ENCODE assay signal across 8 mouse cellular contexts in genomic region chr14:45993669-45994068, GRCm38 (mm10).
DNase-seq lines count a peak whose midpoint lies in the region; ATAC-seq and TF ChIP-seq lines count a peak whose summit lies in the region.

No protein-coding gene starts in this region.

- TF ChIP-seq EP300 in liver, embryonic 14.5 days (IDR thresholded peaks at IDR 0.05; ENCODE audit: low read depth): no peak

- no peak overlapping the region for H3K4me3 ChIP-seq in midbrain, embryonic 14.5 days (replicated peaks; ENCODE audit: low read depth, low read length)
- no peak overlapping the region for H3K4me3 ChIP-seq in midbrain, embryonic 16.5 days (ENCODE audit: low read depth, low read length)
- H3K4me3 ChIP-seq in liver, embryonic 14.5 days (ENCODE audit: insufficient read depth in 1 of 2, low read depth in 2 of 2, low read length in 2 of 2): no peak overlapping the region

- H3K27ac ChIP-seq in midbrain, embryonic 14.5 days (replicated peaks; ENCODE audit: low read depth, low read length): no peak overlapping the region
- H3K27ac ChIP-seq in midbrain, embryonic 16.5 days (ENCODE audit: low read length): no peak overlapping the region
- no peak overlapping the region for H3K27ac ChIP-seq in liver, embryonic 14.5 days

- H3K9me3 ChIP-seq in midbrain, embryonic 14.5 days (ENCODE audit: control insufficient read depth, low read length): no peaks in the 10 kb centered on the region
- H3K9me3 ChIP-seq in midbrain, embryonic 16.5 days (replicated peaks; ENCODE audit: control insufficient read depth, low read length, poor library complexity, severe bottlenecking): no peaks in the 10 kb centered on the region
- no peaks in the 10 kb centered on the region for H3K9me3 ChIP-seq in liver, embryonic 14.5 days (ENCODE audit: control insufficient read depth, low read length)

- no peaks in the 10 kb centered on the region for H3K36me3 ChIP-seq in midbrain, embryonic 14.5 days (ENCODE audit: control insufficient read depth, insufficient read depth, low read length)
- H3K36me3 ChIP-seq in midbrain, embryonic 16.5 days (ENCODE audit: control insufficient read depth, insufficient read depth, low read length): no peaks in the 10 kb centered on the region
- H3K36me3 ChIP-seq in liver, embryonic 14.5 days (replicated peaks; ENCODE audit: control insufficient read depth, insufficient read depth, low read depth): no peaks in the 10 kb centered on the region

- no peak; the same call in 1 of the 2 replicates for ATAC-seq in midbrain, embryonic 14.5 days (ENCODE audit: low FRiP score, low TSS enrichment)
- no peak; the same call in 1 of the 2 replicates for ATAC-seq in midbrain, embryonic 16.5 days
- no peak for ATAC-seq in liver, embryonic 14.5 days (ENCODE audit: insufficient read depth)

- no peak overlapping the region for H3K9ac ChIP-seq in midbrain, embryonic 14.5 days (replicated peaks; ENCODE audit: low read length)
- no peak overlapping the region for H3K9ac ChIP-seq in midbrain, embryonic 16.5 days (ENCODE audit: low read depth, low read length)
- H3K9ac ChIP-seq in liver, embryonic 14.5 days (replicated peaks): no peak overlapping the region

- H3K27me3 ChIP-seq in midbrain, embryonic 14.5 days (ENCODE audit: control insufficient read depth, insufficient read depth, low read length): no peaks in the 10 kb centered on the region
- no peaks in the 10 kb centered on the region; the same call in 1 of the 2 replicates for H3K27me3 ChIP-seq in midbrain, embryonic 16.5 days (ENCODE audit: control insufficient read depth, insufficient read depth, low read depth, low read length)
- H3K27me3 ChIP-seq in liver, embryonic 14.5 days (ENCODE audit: control insufficient read depth, insufficient read depth, low read length): no peaks in the 10 kb centered on the region

- peak; percentile 85 for DNase-seq in midbrain, embryonic 14.5 days
- DNase-seq in brain, adult 2 months (ENCODE audit: low read depth, low spot score): peak; percentile 78
- DNase-seq in forelimb bud, embryonic 11.5 days (ENCODE audit: low read depth, low spot score): peak; percentile 66
- DNase-seq in kidney, adult 9 months: peak; percentile 91
- DNase-seq in liver, embryonic 14.5 days (ENCODE audit: low read depth in 3 of 3, low spot score in 3 of 3): no peak
- DNase-seq in right cerebral cortex, postnatal 14 days: peak; percentile 67
- DNase-seq in thymus, postnatal 0 days (ENCODE audit: low spot score): no peak

- no peak overlapping the region for H3K4me2 ChIP-seq in midbrain, embryonic 14.5 days (ENCODE audit: low read length)
- no peak overlapping the region for H3K4me2 ChIP-seq in midbrain, embryonic 16.5 days (ENCODE audit: low read length)
- no peak overlapping the region for H3K4me2 ChIP-seq in liver, embryonic 14.5 days (ENCODE audit: low read depth)

- no peaks in the 10 kb centered on the region for H3K4me1 ChIP-seq in midbrain, embryonic 14.5 days (ENCODE audit: control insufficient read depth, insufficient read depth, low read length)
- H3K4me1 ChIP-seq in midbrain, embryonic 16.5 days (ENCODE audit: control insufficient read depth, insufficient read depth, low read length): no peaks in the 10 kb centered on the region
- H3K4me1 ChIP-seq in liver, embryonic 14.5 days (replicated peaks; ENCODE audit: control insufficient read depth in 2 of 2, insufficient read depth in 2 of 2, low read length in 1 of 2): no peaks in the 10 kb centered on the region; a peak in 1 of 4 replicates

- WGBS in midbrain, embryonic 14.5 days: 11% methylated on average over 3 of the region's 3 CpGs
- 4% methylated on average over 3 of the region's 3 CpGs for WGBS in midbrain, embryonic 16.5 days
- 3% methylated on average over 3 of the region's 3 CpGs for WGBS in liver, embryonic 14.5 days (ENCODE audit: insufficient replicate concordance)

- TF ChIP-seq CTCF in liver, embryonic 14.5 days (IDR thresholded peaks at IDR 0.05; ENCODE audit: low read depth): peak; percentile 62

Comparison
In these comparisons a context has a peak if more than half of its experiments do, and no peak if none do; other contexts are left out.
1. DNase-seq: peak in midbrain, embryonic 14.5 days (single experiment), brain, adult 2 months (single experiment), forelimb bud, embryonic 11.5 days (single experiment), kidney, adult 9 months (single experiment) and right cerebral cortex, postnatal 14 days (single experiment); none in liver, embryonic 14.5 days (0 of 3) and thymus, postnatal 0 days (single experiment).